Mouse (Mus musculus): ENCODE data around the gene Fgl2.

Gene Fgl2

GRCm38 (mm10) chr5:21383392-21384251 is 11.2 kb downstream of the Fgl2 start:
- intact Hi-C loops (cut with DNase I), result no loop called here

GRCm38 (mm10) chr5:21384252-21384960 is 12.0 kb downstream of the Fgl2 start:
- intact Hi-C loops (cut with DNase I), result no loop called here

- intact Hi-C loops (cut with DNase I), result no loop called here
Observed at GRCm38 (mm10) chr5:21384976-21385375, 12.5 kb downstream of the Fgl2 start.

GRCm38 (mm10) chr5:21386432-21386831 is 14.0 kb downstream of the Fgl2 start:
- intact Hi-C loops (cut with DNase I), result no loop called here

- intact Hi-C loops (cut with DNase I), result no loop called here
Observed at GRCm38 (mm10) chr5:21387340-21387739, 14.9 kb downstream of the Fgl2 start.

- intact Hi-C loops (cut with DNase I), result no loop called here
Observed at GRCm38 (mm10) chr5:21388855-21389254, 16.4 kb downstream of the Fgl2 start.

- intact Hi-C loops (cut with DNase I), result no loop called here
Observed at GRCm38 (mm10) chr5:21391616-21392384, 19.4 kb downstream of the Fgl2 start.

GRCm38 (mm10) chr5:21394562-21394961 is 22.1 kb downstream of the Fgl2 start:
- intact Hi-C loops (cut with DNase I), result no loop called here

- intact Hi-C loops (cut with DNase I), result no loop called here
Observed at GRCm38 (mm10) chr5:21395205-21395840, 22.9 kb downstream of the Fgl2 start.

GRCm38 (mm10) chr5:21411261-21411666 is 38.8 kb downstream of the Fgl2 start:
- intact Hi-C loops (cut with DNase I), result no loop called here

GRCm38 (mm10) chr5:21412056-21412455 is 39.6 kb downstream of the Fgl2 start:
- intact Hi-C loops (cut with DNase I), result no loop called here

- intact Hi-C loops (cut with DNase I), result no loop called here
Observed at GRCm38 (mm10) chr5:21413322-21413721, 40.9 kb downstream of the Fgl2 start.

- intact Hi-C loops (cut with DNase I), result no loop called here
Observed at GRCm38 (mm10) chr5:21414116-21414820, 41.8 kb downstream of the Fgl2 start.

GRCm38 (mm10) chr5:21418613-21419012 is 46.2 kb downstream of the Fgl2 start:
- intact Hi-C loops (cut with DNase I), result no loop called here

- intact Hi-C loops (cut with DNase I), result loop anchor here (2.0 to 5.0 kb wide), 2 partner anchors 94 to 148 kb away; no protein-coding TSS in a partner anchor
Observed at GRCm38 (mm10) chr5:21420609-21421008, 48.2 kb downstream of the Fgl2 start.

GRCm38 (mm10) chr5:21424614-21425602 is 52.5 kb downstream of the Fgl2 start, which contains the start of the genes Ccdc146 and Fam185a:
Gene Ccdc146, minus strand, starts transcription at chr5:21424677.
Gene Fam185a, plus strand, starts transcription at chr5:21424958.
- intact Hi-C loops (cut with DNase I), result loop anchor here (5.0 kb wide), 2 partner anchors 153 to 162 kb away; no protein-coding TSS in a partner anchor

GRCm38 (mm10) chr5:21426666-21427065 is 54.2 kb downstream of the Fgl2 start:
- intact Hi-C loops (cut with DNase I), result loop anchor here (5.0 kb wide), 1 partner anchor 161 kb away; no protein-coding TSS in a partner anchor

All from adrenal gland (tissue).